Mouse (Mus musculus) midbrain, postnatal 0 days (tissue): ENCODE data around the gene Snrnp70. TPM values are rescaled to one million over a fixed set of nuclear protein-coding genes. Genes with fewer than 3 reads are reported as not detected.
A peak's percentile ranks its signal among the peaks of the same experiment; 100 is the strongest.

Experiments
- ATAC-seq: fragments of 200-750 bp; cut with Nextera tagmentation; 2 replicates; pipeline ENCODE4 v1.8.0; 2017; ENCODE audit warnings: moderate number of reproducible peaks, mild to moderate bottlenecking, moderate TSS enrichment, moderate library complexity; ENCODE audit not compliant: low FRiP score
- DNase-seq: peaks from one replicate; pipeline ENCODE4 v3.0.0-alpha.2; 2015; ENCODE audit warnings: low spot score
- H3K27ac ChIP-seq: fragments of 300-500 bp; sonication (generic); 2 replicates; pipeline ENCODE4 v1.5.1; 2014; ENCODE audit warnings: low read depth, mild to moderate bottlenecking, low read length, mixed read lengths
- H3K27me3 ChIP-seq: fragments of 300-500 bp; sonication (generic); 2 replicates; pipeline ENCODE4 v1.6.1; 2014; ENCODE audit warnings: low read length, control low read depth, mixed read lengths; ENCODE audit not compliant: insufficient read depth
- H3K36me3 ChIP-seq: fragments of 300-500 bp; sonication (generic); 2 replicates; pipeline ENCODE4 v1.6.1; 2014; ENCODE audit warnings: low read length, control low read depth, mixed read lengths; ENCODE audit not compliant: insufficient read depth
- H3K4me1 ChIP-seq: fragments of 300-500 bp; sonication (generic); 2 replicates; pipeline ENCODE4 v1.6.1; 2014; ENCODE audit warnings: mild to moderate bottlenecking, control low read depth, antibody characterized with exemption, low read length, mixed read lengths; ENCODE audit not compliant: insufficient read depth
- H3K4me2 ChIP-seq: fragments of 300-500 bp; sonication (generic); 2 replicates; pipeline ENCODE4 v1.6.1; 2014; ENCODE audit warnings: low read depth, mild to moderate bottlenecking, low read length, mixed read lengths; ENCODE audit not compliant: poor library complexity, severe bottlenecking
- H3K4me3 ChIP-seq: fragments of 300-500 bp; sonication (generic); 2 replicates; pipeline ENCODE4 v1.5.1; 2014; ENCODE audit warnings: low read depth, mild to moderate bottlenecking, low read length, moderate library complexity
- H3K9ac ChIP-seq: fragments of 300-500 bp; sonication (generic); replicated peaks from 2 replicates; pipeline ENCODE4 v1.6.1; 2014; ENCODE audit warnings: mild to moderate bottlenecking, low read length, moderate library complexity, mixed read lengths; ENCODE audit not compliant: poor library complexity, severe bottlenecking
- H3K9me3 ChIP-seq: fragments of 300-500 bp; sonication (generic); 2 replicates; pipeline ENCODE4 v1.6.1; 2016; ENCODE audit warnings: low read length, control low read depth
- CTCF ChIP-seq: IDR thresholded peaks from 2 replicates; pipeline ENCODE4 v1.5.1; 2016; ENCODE audit warnings: antibody characterized with exemption, mild to moderate bottlenecking
- WGBS: fragments of 180-500 bp; shearing (Covaris S2); extraction: QIAGEN DNeasy Blood & Tissue Kit; methylation state at CpG from one replicate; pipeline ENCODE4 v1.1.7; 2014; 5-methylcytosine and 5-hydroxymethylcytosine counted together
- polyA plus RNA-seq: library from polyadenylated mRNA; unstranded; fragments of >200 nt; fragmentation: Nextera tagmentation; extraction: Ambion mirVana; gene quantifications from 2 replicates; pipeline ENCODE4 v1.2.1, GENCODE M21; 2015
- total RNA-seq: library from RNA; depleted of rRNA; stranded (reverse); fragments of >200 nt; gene quantifications from 2 replicates; pipeline ENCODE4 v1.2.3, GENCODE M21; 2014

Snrnp70 gene
- total and polyA plus RNA-seq, 2 experiments from 2014 or later: 131 to 249 TPM

GRCm38 (mm10) chr7:45435038-45435437 is 39.5 kb upstream of the Snrnp70 start:
- TF ChIP-seq CTCF: no peak
- 2% methylated on average over 16 of the region's 16 CpGs for WGBS
- Histone ChIP-seq H3K36me3 (peaks cover 18% of the 10 kb centered on the region), H3K9ac (peak overlapping the region; percentile 50), H3K4me2 (peak overlapping the region; percentile 88), H3K9me3 (no peaks in the 10 kb centered on the region), H3K27ac (peak overlapping the region; percentile 55), H3K4me3 (peak overlapping the region; percentile 67), H3K4me1 (peaks cover 15% of the 10 kb centered on the region; the same call in 1 of the 2 replicates), H3K27me3 (no peaks in the 10 kb centered on the region)
- ATAC-seq: no peak
- peak; percentile 31 for DNase-seq

- Histone ChIP-seq H3K4me2 (peak within 1 kb of the TSS; percentile 95), H3K4me3 (peak within 1 kb of the TSS; percentile 67), H3K27ac (peak within 1 kb of the TSS; percentile 65), H3K27me3 (no peaks in the 10 kb centered on the region), H3K36me3 (peaks cover 22% of the 10 kb centered on the region), H3K4me1 (peaks cover 15% of the 10 kb centered on the region; the same call in 1 of the 2 replicates), H3K9me3 (no peaks in the 10 kb centered on the region), H3K9ac (peak within 1 kb of the TSS; percentile 66)
- peak; percentile 98 for TF ChIP-seq CTCF
- DNase-seq: peak; percentile 100
- ATAC-seq: peak; percentile 96
- WGBS: under 1% methylated on average over 45 of the region's 45 CpGs
Observed at GRCm38 (mm10) chr7:45434203-45435015, 38.9 kb upstream of the Snrnp70 start, which contains the start of gene Gys1. Gene Gys1 (plus strand): TSS chr7:45434844.

- Histone ChIP-seq H3K4me1 (peaks cover 15% of the 10 kb centered on the region; the same call in 1 of the 2 replicates), H3K36me3 (peaks cover 28% of the 10 kb centered on the region), H3K4me3 (peak overlapping the region; percentile 67), H3K9me3 (no peaks in the 10 kb centered on the region), H3K27ac (peak overlapping the region; percentile 65), H3K27me3 (no peaks in the 10 kb centered on the region), H3K9ac (peak overlapping the region; percentile 66), H3K4me2 (peak overlapping the region; percentile 95)
- no peak for ATAC-seq
- TF ChIP-seq CTCF: no peak
- WGBS: under 1% methylated on average over 7 of the region's 7 CpGs
- DNase-seq: no peak
Observed at GRCm38 (mm10) chr7:45433835-45434202, 38.3 kb upstream of the Snrnp70 start.

GRCm38 (mm10) chr7:45426556-45426955 is 31.0 kb upstream of the Snrnp70 start:
- Histone ChIP-seq H3K4me2 (no peak overlapping the region), H3K27me3 (no peaks in the 10 kb centered on the region), H3K4me3 (no peak overlapping the region), H3K27ac (no peak overlapping the region), H3K4me1 (no peaks in the 10 kb centered on the region), H3K9me3 (no peaks in the 10 kb centered on the region), H3K9ac (no peak overlapping the region), H3K36me3 (peaks cover 86% of the 10 kb centered on the region)
- WGBS: 93% methylated on average over 8 of the region's 8 CpGs
- DNase-seq: no peak
- no peak for ATAC-seq
- no peak for TF ChIP-seq CTCF

- 94% methylated on average over 14 of the region's 14 CpGs for WGBS
- TF ChIP-seq CTCF: no peak
- H3K4me1 ChIP-seq: no peaks in the 10 kb centered on the region
- H3K27ac ChIP-seq: no peak overlapping the region
- H3K27me3 ChIP-seq: peaks cover 38% of the 10 kb centered on the region
- H3K4me3 ChIP-seq: no peak overlapping the region
- no peak overlapping the region for H3K4me2 ChIP-seq
- H3K9ac ChIP-seq: no peak overlapping the region
- ATAC-seq: no peak
- H3K36me3 ChIP-seq: peaks cover 49% of the 10 kb centered on the region
- no peak for DNase-seq
- no peaks in the 10 kb centered on the region for H3K9me3 ChIP-seq
Observed at GRCm38 (mm10) chr7:45421194-45421593, 25.7 kb upstream of the Snrnp70 start.

GRCm38 (mm10) chr7:45420615-45420919 is 25.0 kb upstream of the Snrnp70 start, which contains the start of gene Lhb:
Gene Lhb (plus strand): TSS chr7:45420820.
- peaks cover 46% of the 10 kb centered on the region for H3K36me3 ChIP-seq
- H3K27me3 ChIP-seq: peaks cover 44% of the 10 kb centered on the region
- H3K9me3 ChIP-seq: no peaks in the 10 kb centered on the region
- no peak within 1 kb of the TSS for H3K4me2 ChIP-seq
- H3K4me1 ChIP-seq: no peaks in the 10 kb centered on the region
- ATAC-seq (no peak), DNase-seq (no peak)
- TF ChIP-seq CTCF: no peak
- no peak within 1 kb of the TSS for H3K27ac ChIP-seq
- no peak within 1 kb of the TSS for H3K4me3 ChIP-seq
- 56% methylated on average over 6 of the region's 6 CpGs for WGBS
- H3K9ac ChIP-seq: no peak within 1 kb of the TSS
